Mouse (Mus musculus) cerebellum, adult 2 months (tissue): ENCODE data around the gene Slc2a9.

Source experiments
- CTCF ChIP-seq: fragments of 200-500 bp; IDR thresholded peaks from 2 replicates; pipeline ENCODE4 v1.5.1; 2011; ENCODE audit warnings: low read depth, mild to moderate bottlenecking, control low read depth, low read length, moderate library complexity, borderline replicate concordance; ENCODE audit not compliant: insufficient read depth
- POLR2A ChIP-seq: fragments of 200-500 bp; IDR thresholded peaks from 2 replicates; pipeline ENCODE4 v1.6.1; 2011; ENCODE audit warnings: low read length, control low read depth, borderline replicate concordance; ENCODE audit not compliant: insufficient read depth

GRCm38 (mm10) chr5:38552615-38553014 lies 49.7 kb upstream of the Slc2a9 start:
- TF ChIP-seq CTCF: no peak
- no peak for TF ChIP-seq POLR2A
